Mouse (Mus musculus) 3134 (cell line): Measurements from ENCODE around the gene Btbd35f7.
"Not testable (repeated sequence)": the region's sequence is repeated elsewhere in the genome, so short reads cannot be mapped to it uniquely, and the experiment has no call there.

Experiments used
- DNase-seq: peaks from one replicate; pipeline ENCODE4 v3.0.0-alpha.2; 2011; ENCODE audit warnings: low spot score; ENCODE audit not compliant: insufficient read length; ENCODE audit errors: extremely low read depth

The Btbd35f7 gene

GRCm38 (mm10) chrX:5668767-5669166 lies at the start of gene Btbd35f7:
TSS of gene Btbd35f7 (plus strand) at chrX:5669067.
- DNase-seq, result not testable (repeated sequence)
